Mouse (Mus musculus): ENCODE measurements around the gene Ten1. TPM values are rescaled to one million over a fixed set of nuclear protein-coding genes. Genes with fewer than 3 reads are reported as not detected.

The Ten1 gene
- polyA plus RNA-seq, 1 experiment = 14.5 TPM

GRCm38 (mm10) chr11:116228699-116229098 is 30.0 kb downstream of the Ten1 start:
- no peak overlapping the region for H3K27ac ChIP-seq (ENCODE audit: insufficient read depth, low read length)
- H3K9me3 ChIP-seq (replicated peaks; ENCODE audit: control insufficient read depth, insufficient read depth, low read length, poor library complexity, severe bottlenecking) = no peaks in the 10 kb centered on the region
- no peaks in the 10 kb centered on the region for H3K27me3 ChIP-seq (ENCODE audit: control insufficient read depth, insufficient read depth, low read length, poor library complexity, severe bottlenecking)
- no peak overlapping the region for H3K4me3 ChIP-seq (ENCODE audit: low read depth, low read length)
- H3K9ac ChIP-seq (ENCODE audit: low read depth, poor library complexity, severe bottlenecking) = no peak overlapping the region
- TF ChIP-seq POLR2A (IDR thresholded peaks at IDR 0.05; ENCODE audit: insufficient read depth, low read length) (no peak), CTCF (IDR thresholded peaks at IDR 0.05; ENCODE audit: low read depth, low read length) (no peak), EP300 (IDR thresholded peaks at IDR 0.05; ENCODE audit: insufficient read depth, low read depth, low read length) (no peak)
- H3K36me3 ChIP-seq (ENCODE audit: control insufficient read depth, insufficient read depth, low read length, poor library complexity, severe bottlenecking) = no peaks in the 10 kb centered on the region
- H3K4me1 ChIP-seq (ENCODE audit: control insufficient read depth, insufficient read depth, low read length) = no peaks in the 10 kb centered on the region

GRCm38 (mm10) chr11:116232427-116232826 is 33.8 kb downstream of the Ten1 start:
- Histone ChIP-seq H3K9me3 (replicated peaks; ENCODE audit: control insufficient read depth, insufficient read depth, low read length, poor library complexity, severe bottlenecking) (no peaks in the 10 kb centered on the region), H3K27me3 (ENCODE audit: control insufficient read depth, insufficient read depth, low read length, poor library complexity, severe bottlenecking) (no peaks in the 10 kb centered on the region), H3K4me3 (ENCODE audit: low read depth, low read length) (peak overlapping the region; percentile 31), H3K4me1 (ENCODE audit: control insufficient read depth, insufficient read depth, low read length) (no peaks in the 10 kb centered on the region), H3K27ac (ENCODE audit: insufficient read depth, low read length) (no peak overlapping the region), H3K9ac (ENCODE audit: low read depth, poor library complexity, severe bottlenecking) (no peak overlapping the region), H3K36me3 (ENCODE audit: control insufficient read depth, insufficient read depth, low read length, poor library complexity, severe bottlenecking) (no peaks in the 10 kb centered on the region)
- TF ChIP-seq EP300 (IDR thresholded peaks at IDR 0.05; ENCODE audit: insufficient read depth, low read depth, low read length) (no peak), POLR2A (IDR thresholded peaks at IDR 0.05; ENCODE audit: insufficient read depth, low read length) (no peak), CTCF (IDR thresholded peaks at IDR 0.05; ENCODE audit: low read depth, low read length) (no peak)

- Histone ChIP-seq H3K27me3 (ENCODE audit: control insufficient read depth, insufficient read depth, low read length, poor library complexity, severe bottlenecking) (no peaks in the 10 kb centered on the region), H3K9ac (ENCODE audit: low read depth, poor library complexity, severe bottlenecking) (no peak overlapping the region)
Measured at GRCm38 (mm10) chr11:116234901-116235300, 36.2 kb downstream of the Ten1 start.

GRCm38 (mm10) chr11:116237742-116238395 is 39.2 kb downstream of the Ten1 start, which contains the start of gene Evpl:
TSS of gene Evpl (minus strand) at chr11:116238077.
- TF ChIP-seq POLR2A (IDR thresholded peaks at IDR 0.05; ENCODE audit: insufficient read depth, low read length) (no peak), EP300 (IDR thresholded peaks at IDR 0.05; ENCODE audit: insufficient read depth, low read depth, low read length) (no peak), CTCF (IDR thresholded peaks at IDR 0.05; ENCODE audit: low read depth, low read length) (no peak)
- Histone ChIP-seq H3K9me3 (replicated peaks; ENCODE audit: control insufficient read depth, insufficient read depth, low read length, poor library complexity, severe bottlenecking) (no peaks in the 10 kb centered on the region), H3K4me3 (ENCODE audit: low read depth, low read length) (peak within 1 kb of the TSS; percentile 56), H3K4me1 (ENCODE audit: control insufficient read depth, insufficient read depth, low read length) (no peaks in the 10 kb centered on the region), H3K36me3 (ENCODE audit: control insufficient read depth, insufficient read depth, low read length, poor library complexity, severe bottlenecking) (no peaks in the 10 kb centered on the region), H3K27me3 (ENCODE audit: control insufficient read depth, insufficient read depth, low read length, poor library complexity, severe bottlenecking) (no peaks in the 10 kb centered on the region), H3K27ac (ENCODE audit: insufficient read depth, low read length) (no peak within 1 kb of the TSS), H3K9ac (ENCODE audit: low read depth, poor library complexity, severe bottlenecking) (peak within 1 kb of the TSS; percentile 69)

More at GRCm38 (mm10) chr11:116234901-116235300, 36.2 kb downstream of the Ten1 start:
- no peaks in the 10 kb centered on the region for H3K9me3 ChIP-seq (replicated peaks; ENCODE audit: control insufficient read depth, insufficient read depth, low read length, poor library complexity, severe bottlenecking)
- no peak overlapping the region for H3K4me3 ChIP-seq (ENCODE audit: low read depth, low read length)
- no peak for TF ChIP-seq EP300 (IDR thresholded peaks at IDR 0.05; ENCODE audit: insufficient read depth, low read depth, low read length)
- TF ChIP-seq POLR2A (IDR thresholded peaks at IDR 0.05; ENCODE audit: insufficient read depth, low read length) = no peak
- no peak for TF ChIP-seq CTCF (IDR thresholded peaks at IDR 0.05; ENCODE audit: low read depth, low read length)
- no peak overlapping the region for H3K27ac ChIP-seq (ENCODE audit: insufficient read depth, low read length)
- H3K36me3 ChIP-seq (ENCODE audit: control insufficient read depth, insufficient read depth, low read length, poor library complexity, severe bottlenecking) = no peaks in the 10 kb centered on the region
- H3K4me1 ChIP-seq (ENCODE audit: control insufficient read depth, insufficient read depth, low read length) = no peaks in the 10 kb centered on the region

GRCm38 (mm10) chr11:116239797-116240196 is 41.1 kb downstream of the Ten1 start:
- H3K27ac ChIP-seq (ENCODE audit: insufficient read depth, low read length) = no peak overlapping the region
- H3K9me3 ChIP-seq (replicated peaks; ENCODE audit: control insufficient read depth, insufficient read depth, low read length, poor library complexity, severe bottlenecking) = no peaks in the 10 kb centered on the region
- H3K36me3 ChIP-seq (ENCODE audit: control insufficient read depth, insufficient read depth, low read length, poor library complexity, severe bottlenecking) = peaks cover under 1% of the 10 kb centered on the region; the same call in 1 of the 2 replicates
- no peaks in the 10 kb centered on the region for H3K4me1 ChIP-seq (ENCODE audit: control insufficient read depth, insufficient read depth, low read length)
- H3K9ac ChIP-seq (ENCODE audit: low read depth, poor library complexity, severe bottlenecking) = no peak overlapping the region
- no peak overlapping the region for H3K4me3 ChIP-seq (ENCODE audit: low read depth, low read length)
- H3K27me3 ChIP-seq (ENCODE audit: control insufficient read depth, insufficient read depth, low read length, poor library complexity, severe bottlenecking) = no peaks in the 10 kb centered on the region
- no peak for TF ChIP-seq CTCF (IDR thresholded peaks at IDR 0.05; ENCODE audit: low read depth, low read length)
- TF ChIP-seq EP300 (IDR thresholded peaks at IDR 0.05; ENCODE audit: insufficient read depth, low read depth, low read length) = no peak
- TF ChIP-seq POLR2A (IDR thresholded peaks at IDR 0.05; ENCODE audit: insufficient read depth, low read length) = no peak

- H3K4me3 ChIP-seq (ENCODE audit: low read depth, low read length) = no peak overlapping the region
- H3K36me3 ChIP-seq (ENCODE audit: control insufficient read depth, insufficient read depth, low read length, poor library complexity, severe bottlenecking) = peaks cover 17% of the 10 kb centered on the region
- H3K27ac ChIP-seq (ENCODE audit: insufficient read depth, low read length) = no peak overlapping the region
- no peaks in the 10 kb centered on the region for H3K27me3 ChIP-seq (ENCODE audit: control insufficient read depth, insufficient read depth, low read length, poor library complexity, severe bottlenecking)
- no peaks in the 10 kb centered on the region for H3K9me3 ChIP-seq (replicated peaks; ENCODE audit: control insufficient read depth, insufficient read depth, low read length, poor library complexity, severe bottlenecking)
- TF ChIP-seq CTCF (IDR thresholded peaks at IDR 0.05; ENCODE audit: low read depth, low read length) (no peak), POLR2A (IDR thresholded peaks at IDR 0.05; ENCODE audit: insufficient read depth, low read length) (no peak), EP300 (IDR thresholded peaks at IDR 0.05; ENCODE audit: insufficient read depth, low read depth, low read length) (no peak)
- H3K9ac ChIP-seq (ENCODE audit: low read depth, poor library complexity, severe bottlenecking) = no peak overlapping the region
- no peaks in the 10 kb centered on the region for H3K4me1 ChIP-seq (ENCODE audit: control insufficient read depth, insufficient read depth, low read length)
Measured at GRCm38 (mm10) chr11:116241744-116242235, 43.1 kb downstream of the Ten1 start.
